Mouse (Mus musculus) embryonic facial prominence, embryonic 14.5 days (tissue): ENCODE data around the gene Copg2. TPM values are rescaled to one million over a fixed set of nuclear protein-coding genes. Genes with fewer than 3 reads are reported as not detected.

Source experiments
- ATAC-seq: fragments of 200-750 bp; cut with Nextera tagmentation; 2 replicates; pipeline ENCODE4 v1.8.0; 2017; ENCODE audit warnings: low read depth, moderate number of reproducible peaks, moderate TSS enrichment
- DNase-seq: peaks from one replicate; pipeline ENCODE4 v3.0.0-alpha.2; 2015; ENCODE audit warnings: low spot score
- H3K27ac ChIP-seq: fragments of 300-500 bp; sonication (generic); replicated peaks from 2 replicates; pipeline ENCODE4 v1.5.1; 2014; ENCODE audit warnings: low read depth, mild to moderate bottlenecking, low read length, moderate library complexity
- H3K27me3 ChIP-seq: fragments of 300-500 bp; sonication (generic); replicated peaks from 2 replicates; pipeline ENCODE4 v1.6.1; 2014; ENCODE audit warnings: low read length; ENCODE audit not compliant: control insufficient read depth, insufficient read depth
- H3K36me3 ChIP-seq: fragments of 300-500 bp; sonication (generic); 2 replicates; pipeline ENCODE4 v1.6.1; 2014; ENCODE audit warnings: low read length, mixed read lengths; ENCODE audit not compliant: control insufficient read depth, insufficient read depth
- H3K4me1 ChIP-seq: fragments of 300-500 bp; sonication (generic); 2 replicates; pipeline ENCODE4 v1.6.1; 2014; ENCODE audit warnings: antibody characterized with exemption, low read length; ENCODE audit not compliant: control insufficient read depth, insufficient read depth
- H3K4me2 ChIP-seq: fragments of 300-500 bp; sonication (generic); 2 replicates; pipeline ENCODE4 v1.6.1; 2014; ENCODE audit warnings: low read depth, mild to moderate bottlenecking, low read length, moderate library complexity, mixed read lengths
- H3K4me3 ChIP-seq: fragments of 300-500 bp; sonication (generic); 2 replicates; pipeline ENCODE4 v1.5.1; 2014; ENCODE audit warnings: low read depth, mild to moderate bottlenecking, low read length
- H3K9ac ChIP-seq: fragments of 300-500 bp; sonication (generic); 2 replicates; pipeline ENCODE4 v1.6.1; 2014; ENCODE audit warnings: low read depth, mild to moderate bottlenecking, low read length, moderate library complexity, mixed read lengths
- H3K9me3 ChIP-seq: fragments of 300-500 bp; sonication (generic); 2 replicates; pipeline ENCODE4 v1.6.1; 2016; ENCODE audit warnings: low read length; ENCODE audit not compliant: control insufficient read depth
- WGBS: fragments of 180-500 bp; shearing (Covaris S2); extraction: QIAGEN DNeasy Blood & Tissue Kit; methylation state at CpG from one replicate; pipeline ENCODE4 v1.1.7; 2014; 5-methylcytosine and 5-hydroxymethylcytosine counted together
- polyA plus RNA-seq: library from polyadenylated mRNA; unstranded; fragments of >200 nt; fragmentation: Nextera tagmentation; extraction: Ambion mirVana; gene quantifications from 2 replicates; pipeline ENCODE4 v1.2.1, GENCODE M21; 2014

The Copg2 gene
- polyA plus RNA-seq, 1 experiment from 2014 or later: 29.0 TPM

GRCm38 (mm10) chr6:30716796-30717195 is 179.8 kb downstream of the Copg2 start:
- no peak for DNase-seq

GRCm38 (mm10) chr6:30714891-30715471 is 181.6 kb downstream of the Copg2 start:
- no peak overlapping the region for H3K4me3 ChIP-seq
- no peak for DNase-seq
- H3K4me2 ChIP-seq: no peak overlapping the region
- H3K27ac ChIP-seq: no peak overlapping the region
- H3K36me3 ChIP-seq: no peaks in the 10 kb centered on the region
- no peaks in the 10 kb centered on the region for H3K27me3 ChIP-seq
- H3K9ac ChIP-seq: no peak overlapping the region
- WGBS: 73% methylated on average over 5 of the region's 5 CpGs
- peaks cover 20% of the 10 kb centered on the region for H3K4me1 ChIP-seq
- H3K9me3 ChIP-seq: no peaks in the 10 kb centered on the region
- ATAC-seq: no peak

More at GRCm38 (mm10) chr6:30716796-30717195, 179.8 kb downstream of the Copg2 start:
- Histone ChIP-seq H3K4me2 (no peak overlapping the region), H3K9me3 (no peaks in the 10 kb centered on the region), H3K9ac (no peak overlapping the region), H3K4me3 (no peak overlapping the region), H3K27me3 (no peaks in the 10 kb centered on the region), H3K36me3 (no peaks in the 10 kb centered on the region), H3K4me1 (peaks cover 10% of the 10 kb centered on the region), H3K27ac (no peak overlapping the region)
- no peak for ATAC-seq
- WGBS: 76% methylated on average over 7 of the region's 7 CpGs

GRCm38 (mm10) chr6:30713896-30714295 is 182.7 kb downstream of the Copg2 start:
- H3K9ac ChIP-seq: no peak overlapping the region
- no peak overlapping the region for H3K4me2 ChIP-seq
- no peaks in the 10 kb centered on the region for H3K9me3 ChIP-seq
- no peaks in the 10 kb centered on the region for H3K27me3 ChIP-seq
- 67% methylated on average over 11 of the region's 11 CpGs for WGBS
- no peaks in the 10 kb centered on the region for H3K36me3 ChIP-seq
- no peak overlapping the region for H3K4me3 ChIP-seq
- no peak for DNase-seq
- ATAC-seq: no peak
- H3K4me1 ChIP-seq: peaks cover 20% of the 10 kb centered on the region
- H3K27ac ChIP-seq: no peak overlapping the region

GRCm38 (mm10) chr6:30713455-30713854 is 183.1 kb downstream of the Copg2 start:
- Histone ChIP-seq H3K27me3 (no peaks in the 10 kb centered on the region), H3K4me1 (peaks cover 20% of the 10 kb centered on the region), H3K9ac (no peak overlapping the region), H3K4me3 (no peak overlapping the region), H3K36me3 (no peaks in the 10 kb centered on the region), H3K4me2 (no peak overlapping the region), H3K27ac (no peak overlapping the region), H3K9me3 (no peaks in the 10 kb centered on the region)
- 78% methylated on average over 6 of the region's 6 CpGs for WGBS
- DNase-seq (no peak), ATAC-seq (no peak)

- no peaks in the 10 kb centered on the region for H3K27me3 ChIP-seq
- H3K4me2 ChIP-seq: no peak overlapping the region
- ATAC-seq (no peak), DNase-seq (no peak)
- no peak overlapping the region for H3K9ac ChIP-seq
- H3K9me3 ChIP-seq: no peaks in the 10 kb centered on the region
- WGBS: 63% methylated on average over 7 of the region's 7 CpGs
- H3K36me3 ChIP-seq: no peaks in the 10 kb centered on the region
- no peak overlapping the region for H3K4me3 ChIP-seq
- peaks cover 20% of the 10 kb centered on the region for H3K4me1 ChIP-seq
- H3K27ac ChIP-seq: no peak overlapping the region
Measured at GRCm38 (mm10) chr6:30712484-30712883, 184.1 kb downstream of the Copg2 start.

- no peak overlapping the region for H3K27ac ChIP-seq
- H3K4me3 ChIP-seq: no peak overlapping the region
- H3K4me1 ChIP-seq: peaks cover 20% of the 10 kb centered on the region
- no peaks in the 10 kb centered on the region for H3K9me3 ChIP-seq
- H3K4me2 ChIP-seq: no peak overlapping the region
- DNase-seq: no peak
- no peak overlapping the region for H3K9ac ChIP-seq
- ATAC-seq: no peak
- WGBS: 60% methylated on average over 10 of the region's 10 CpGs
- H3K27me3 ChIP-seq: no peaks in the 10 kb centered on the region
- no peaks in the 10 kb centered on the region for H3K36me3 ChIP-seq
Measured at GRCm38 (mm10) chr6:30711365-30711763, 185.2 kb downstream of the Copg2 start.

GRCm38 (mm10) chr6:30710371-30711364 is 185.9 kb downstream of the Copg2 start:
- DNase-seq: no peak
- no peaks in the 10 kb centered on the region for H3K27me3 ChIP-seq
- H3K9ac ChIP-seq: no peak overlapping the region
- no peaks in the 10 kb centered on the region for H3K9me3 ChIP-seq
- peak overlapping the region; percentile 41; the same call in 1 of the 2 replicates for H3K27ac ChIP-seq
- no peaks in the 10 kb centered on the region for H3K36me3 ChIP-seq
- H3K4me3 ChIP-seq: no peak overlapping the region
- no peak overlapping the region for H3K4me2 ChIP-seq
- peaks cover 20% of the 10 kb centered on the region for H3K4me1 ChIP-seq
- WGBS: 58% methylated on average over 25 of the region's 25 CpGs
- ATAC-seq: no peak

- no peak overlapping the region for H3K4me3 ChIP-seq
- 34% methylated on average over 6 of the region's 6 CpGs for WGBS
- H3K4me1 ChIP-seq: peaks cover 20% of the 10 kb centered on the region
Measured at GRCm38 (mm10) chr6:30709115-30709514, 187.5 kb downstream of the Copg2 start.

More at GRCm38 (mm10) chr6:30709115-30709514, 187.5 kb downstream of the Copg2 start:
- DNase-seq: no peak
- H3K9me3 ChIP-seq: no peaks in the 10 kb centered on the region
- no peak overlapping the region for H3K9ac ChIP-seq
- no peak overlapping the region for H3K27ac ChIP-seq
- no peaks in the 10 kb centered on the region for H3K27me3 ChIP-seq
- H3K36me3 ChIP-seq: no peaks in the 10 kb centered on the region
- no peak for ATAC-seq
- no peak overlapping the region for H3K4me2 ChIP-seq
